In the genomic region with DNA sequence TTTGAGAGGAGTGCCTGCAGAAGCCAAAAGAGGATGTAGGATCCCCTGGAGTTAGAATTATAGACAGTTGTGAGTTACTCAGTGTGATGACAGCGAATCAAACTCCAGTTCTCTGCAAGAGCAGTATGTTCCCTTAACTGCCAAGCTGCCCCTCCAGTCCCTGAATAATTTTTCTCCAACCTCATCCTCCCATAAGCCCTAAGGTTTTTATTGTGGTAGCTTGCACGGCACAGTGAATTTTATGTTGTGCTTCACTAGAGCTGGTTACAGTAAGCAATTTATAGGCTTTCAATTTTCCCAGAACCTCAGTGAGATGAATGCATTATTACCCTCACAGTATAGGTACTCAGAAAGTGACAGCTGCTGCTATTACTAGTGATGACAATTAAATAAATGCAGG, we compare ENCODE assay signal across 15 mouse cellular contexts.
"Had no signal": no experiment of that assay in that cellular context is flagged by ENCODE, and none has a peak within 500 bp of the region (broad histone marks: within the 10 kb centered on the region; RNA-seq: fewer than 3 reads in every experiment).

No protein-coding gene starts in this region.

- H3K4me1 ChIP-seq: neural tube, embryonic 12.5 days; stomach, embryonic 15.5 days had no signal

- H3K4me2 ChIP-seq: neural tube, embryonic 12.5 days; stomach, embryonic 15.5 days had no signal

- H3K4me3 ChIP-seq: neural tube, embryonic 12.5 days; stomach, embryonic 15.5 days had no signal

- H3K36me3 ChIP-seq: neural tube, embryonic 12.5 days; stomach, embryonic 15.5 days had no signal

- H3K27me3 ChIP-seq: neural tube, embryonic 12.5 days; stomach, embryonic 15.5 days had no signal

- H3K27ac ChIP-seq: neural tube, embryonic 12.5 days; stomach, embryonic 15.5 days; stomach, postnatal 0 days had no signal

- H3K9ac ChIP-seq: neural tube, embryonic 12.5 days; stomach, embryonic 15.5 days had no signal

- DNase-seq: retina, postnatal 1 day; right cerebral cortex, adult 18-20 months; right cerebral cortex, postnatal 14 days; right cerebral cortex, postnatal 25 days; right cerebral cortex, postnatal 4 days; spleen, adult 18-20 months; thymus, adult 18-20 months; thymus, adult 2 months; thymus, postnatal 14 days; thymus, postnatal 25 days; thymus, postnatal 36 days; thymus, postnatal 4 days had no signal

- H3K9me3 ChIP-seq: neural tube, embryonic 12.5 days; stomach, embryonic 15.5 days had no signal
